Mouse (Mus musculus): ENCODE results near the gene Adam12.

The Adam12 gene

DNA sequence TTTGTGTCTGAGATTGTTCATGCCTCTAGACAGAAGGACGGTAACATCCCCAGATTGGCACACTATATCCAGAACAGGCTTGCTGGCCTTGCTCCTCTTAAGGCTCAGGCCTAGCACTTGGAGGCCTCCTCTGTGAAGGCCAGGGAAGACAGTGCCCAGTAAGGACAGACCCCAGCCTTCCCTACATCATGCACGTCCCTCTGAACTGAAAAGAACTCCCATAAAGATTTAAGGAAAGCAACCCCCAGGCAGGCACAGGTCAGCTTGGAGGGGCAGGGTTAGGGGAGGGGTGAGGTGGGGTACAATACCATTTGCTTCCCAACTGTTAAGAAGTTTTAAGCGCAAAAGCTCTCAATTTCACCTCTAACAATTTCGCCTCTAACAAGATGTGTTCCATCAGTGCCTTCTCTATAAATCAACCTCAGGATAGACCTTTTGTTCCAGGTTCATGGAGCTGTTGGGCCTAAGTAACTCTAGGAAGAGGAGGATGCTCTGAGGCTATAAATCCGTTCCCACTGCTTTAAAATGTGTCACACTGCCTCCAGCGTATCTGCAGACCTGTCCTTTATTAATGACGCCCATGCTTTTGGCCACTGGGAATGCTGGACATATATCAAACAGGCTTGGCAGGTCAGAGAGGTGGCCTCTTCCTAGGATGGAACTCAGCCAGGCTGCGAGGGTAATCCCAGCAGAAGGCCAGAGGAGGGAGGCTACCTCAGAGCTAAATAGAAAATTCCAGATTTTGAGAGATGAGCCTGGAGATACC is 150.5 kb downstream of the Adam12 start:
- DNase-seq (ENCODE audit: low spot score), result no peak

- no peak for DNase-seq (ENCODE audit: low spot score)
Observed at GRCm38 (mm10) chr7:134079980-134080725, 151.8 kb downstream of the Adam12 start.

GRCm38 (mm10) chr7:134077684-134078083 is 154.3 kb downstream of the Adam12 start:
- no peak for DNase-seq (ENCODE audit: low spot score)

- DNase-seq (ENCODE audit: low spot score), result no peak
Observed at GRCm38 (mm10) chr7:134073011-134073410, 158.9 kb downstream of the Adam12 start.

- DNase-seq (ENCODE audit: low spot score), result no peak
Observed at GRCm38 (mm10) chr7:134071153-134071885, 160.6 kb downstream of the Adam12 start.

- DNase-seq (ENCODE audit: low spot score), result no peak
Observed at GRCm38 (mm10) chr7:134062629-134063028, 169.3 kb downstream of the Adam12 start.

DNA sequence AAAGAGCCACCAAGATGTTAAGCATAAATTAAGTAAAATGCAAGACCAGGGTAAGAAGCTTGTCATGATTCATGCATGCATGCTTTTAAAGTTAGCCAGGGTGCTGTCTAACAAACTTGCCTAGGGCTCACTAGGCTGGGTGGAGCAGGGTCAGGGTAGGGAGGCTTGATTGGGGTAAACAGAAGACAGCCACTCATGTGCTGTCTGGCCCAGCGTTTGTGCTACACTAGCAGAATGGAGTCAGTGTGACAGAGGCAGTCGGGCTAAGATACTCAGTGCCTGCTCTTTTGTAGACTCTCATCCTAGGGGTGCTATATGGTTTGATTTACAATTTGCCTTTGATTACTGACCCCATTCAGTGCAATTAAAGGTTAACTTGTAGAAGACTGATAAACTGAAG is 179.5 kb downstream of the Adam12 start:
- no peak for DNase-seq (ENCODE audit: low spot score)

- DNase-seq (ENCODE audit: low spot score), result no peak
Observed at GRCm38 (mm10) chr7:134050371-134050770, 181.6 kb downstream of the Adam12 start.

DNA sequence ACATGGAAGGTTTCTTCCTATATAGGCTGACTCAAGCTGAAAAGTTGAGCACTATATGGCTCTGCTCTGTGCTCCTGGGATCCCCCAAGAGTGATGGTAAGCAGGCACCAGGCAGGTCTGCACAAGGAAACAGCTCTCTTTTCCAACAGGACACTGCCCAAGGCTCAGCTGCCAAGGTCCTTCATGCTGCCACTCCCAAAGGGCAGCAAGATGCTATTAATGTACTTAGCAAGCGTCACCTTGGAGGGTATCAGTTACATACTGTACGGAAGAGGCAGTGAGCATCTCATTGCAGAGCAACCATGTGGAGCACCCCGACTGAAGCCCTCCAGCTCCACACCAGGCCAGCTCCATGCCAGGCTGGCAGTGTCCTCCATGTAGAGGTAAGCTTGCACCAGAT is 185.6 kb downstream of the Adam12 start:
- DNase-seq (ENCODE audit: low spot score), result no peak

DNA sequence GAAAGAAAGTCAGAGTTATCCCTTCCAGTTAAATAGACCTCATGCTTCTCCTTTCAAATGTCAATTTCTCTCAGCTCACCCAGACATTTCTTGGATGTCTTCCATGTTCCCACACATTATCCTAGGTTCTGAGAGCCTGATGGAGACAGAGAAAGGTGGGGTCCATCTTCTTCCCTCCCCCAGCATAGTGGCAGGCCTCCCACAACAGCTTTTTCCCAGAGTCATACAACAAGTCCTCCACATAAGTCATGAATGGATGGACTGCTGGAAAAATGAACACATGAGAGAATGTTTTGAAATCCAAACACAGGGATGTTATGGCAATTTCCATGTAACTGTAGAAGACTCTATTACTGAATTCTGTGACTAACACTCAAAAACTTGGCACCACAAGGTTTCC is 188.4 kb downstream of the Adam12 start:
- no peak for DNase-seq (ENCODE audit: low spot score)

DNA sequence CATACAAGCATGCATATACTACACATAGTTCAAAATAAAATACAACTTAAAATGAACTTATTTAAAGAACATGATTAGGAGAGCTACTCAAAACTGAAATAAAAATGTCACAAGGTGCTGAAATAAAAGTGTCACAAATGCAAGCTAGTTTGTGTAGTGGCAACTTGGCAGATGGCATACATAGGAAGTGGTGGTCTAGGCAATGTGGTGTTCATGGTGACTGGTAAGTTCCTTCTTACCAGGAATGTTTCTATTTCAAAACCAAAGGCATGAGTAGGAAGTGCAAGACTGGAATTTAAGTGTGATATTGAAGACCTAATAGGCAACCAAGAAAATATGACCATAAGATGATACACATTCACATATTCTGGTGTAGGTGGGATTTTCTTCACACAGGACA is 189.3 kb downstream of the Adam12 start:
- DNase-seq (ENCODE audit: low spot score), result no peak

- no peak for DNase-seq (ENCODE audit: low spot score)
Observed at GRCm38 (mm10) chr7:134033939-134034338, 198.0 kb downstream of the Adam12 start.

- no peak for DNase-seq (ENCODE audit: low spot score)
Observed at GRCm38 (mm10) chr7:134032959-134033366, 199.0 kb downstream of the Adam12 start.

DNA sequence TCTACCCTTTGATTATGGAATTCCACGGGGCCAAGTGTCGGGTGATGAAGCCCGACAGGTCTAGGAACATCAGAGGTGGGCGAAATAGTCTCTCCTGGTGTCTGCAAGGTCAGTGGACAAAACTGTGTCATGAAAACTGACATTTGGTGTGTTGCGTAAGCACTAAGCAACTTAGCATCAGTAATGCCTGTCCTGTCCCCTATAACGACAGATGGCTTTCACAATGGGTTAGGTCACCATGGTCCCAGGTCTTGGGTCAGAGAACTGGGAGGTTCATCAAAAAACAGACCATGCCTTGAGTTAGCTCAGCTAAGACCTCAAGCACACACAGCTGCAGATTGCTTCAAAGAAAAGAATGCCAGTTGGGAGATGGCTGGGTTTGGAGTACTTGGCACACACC is 200.2 kb downstream of the Adam12 start:
- DNase-seq (ENCODE audit: low spot score), result no peak

GRCm38 (mm10) chr7:134031256-134031655 is 200.7 kb downstream of the Adam12 start:
- DNase-seq (ENCODE audit: low spot score), result no peak

GRCm38 (mm10) chr7:134028281-134028830 is 203.6 kb downstream of the Adam12 start:
- DNase-seq (ENCODE audit: low spot score), result no peak

DNA sequence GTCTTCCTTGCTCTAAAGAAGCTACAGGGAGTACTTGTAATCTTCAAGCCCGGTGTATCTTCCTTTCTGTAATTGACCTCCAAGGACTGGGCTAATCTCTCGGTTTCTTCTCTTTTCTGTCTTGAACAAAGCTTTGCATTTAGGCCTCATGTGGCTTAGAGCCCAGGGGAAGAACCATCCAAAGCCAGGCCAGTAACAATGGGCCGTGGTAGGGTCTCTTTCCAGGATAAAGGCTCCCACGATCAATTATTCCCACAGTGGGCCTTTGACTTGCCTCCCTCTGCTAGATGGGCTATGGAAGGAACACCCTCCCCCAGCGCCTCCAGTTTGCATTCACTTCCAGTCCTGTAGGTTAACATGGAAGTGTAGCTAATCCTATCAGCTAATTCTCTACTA is 204.9 kb downstream of the Adam12 start:
- DNase-seq (ENCODE audit: low spot score), result no peak

- DNase-seq (ENCODE audit: low spot score), result peak; percentile 43
Observed at GRCm38 (mm10) chr7:134026200-134027019, 205.5 kb downstream of the Adam12 start.

DNA sequence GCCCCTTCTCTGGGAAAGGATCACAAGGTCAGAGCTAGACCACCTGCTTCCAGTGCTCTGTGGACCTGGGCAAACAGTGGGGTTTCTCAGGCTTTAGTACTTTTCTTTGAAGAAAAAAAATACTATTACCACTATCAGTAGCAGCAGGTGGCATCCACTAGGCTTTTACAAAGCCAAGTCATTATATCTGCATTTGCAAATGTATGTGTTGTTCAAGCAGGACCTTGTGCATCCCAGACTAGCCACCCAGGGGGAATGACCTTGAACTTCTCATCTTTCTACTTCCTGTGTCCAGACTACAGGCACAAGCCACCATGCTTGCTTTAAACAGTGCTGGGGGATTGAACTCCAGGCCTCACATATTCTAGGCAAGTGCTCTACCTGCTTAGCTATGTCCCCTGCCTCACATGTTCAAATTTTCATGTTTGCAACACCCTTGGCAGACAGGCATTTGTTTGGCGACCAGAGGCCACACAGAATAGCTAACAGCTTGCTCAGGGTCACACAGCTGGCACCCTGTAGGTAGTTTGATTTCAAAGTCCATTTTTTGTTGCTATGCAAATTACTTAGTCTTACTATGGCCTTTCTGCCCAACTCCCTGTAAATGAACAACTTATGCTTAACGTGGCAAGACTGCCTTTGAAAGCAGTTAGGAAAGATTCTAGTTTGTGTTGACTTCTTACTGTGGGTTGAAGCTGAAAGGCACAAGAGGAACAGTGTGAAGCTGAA is 209.6 kb downstream of the Adam12 start:
- DNase-seq (ENCODE audit: low spot score), result no peak

- DNase-seq (ENCODE audit: low spot score), result no peak
Observed at GRCm38 (mm10) chr7:134015226-134015625, 216.7 kb downstream of the Adam12 start.

DNA sequence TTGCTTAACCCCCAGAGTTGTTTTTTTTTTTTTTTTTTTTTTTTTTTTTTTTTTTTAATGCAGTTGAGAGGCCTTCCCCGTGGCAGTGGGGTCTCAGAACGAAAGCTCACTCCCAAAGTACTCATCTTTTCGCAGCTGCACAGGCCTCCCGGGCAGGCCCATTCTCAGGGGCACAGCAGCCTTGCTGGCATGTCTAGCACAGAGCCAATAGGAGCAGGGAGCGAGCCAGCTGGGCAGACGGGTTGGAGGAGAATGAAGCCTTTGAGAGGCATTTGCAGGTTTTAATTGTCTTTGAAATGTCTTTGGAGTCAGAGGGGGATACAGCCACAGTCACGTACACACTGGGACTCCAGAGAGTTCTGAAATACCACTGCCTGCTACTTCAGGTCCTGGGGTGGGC is 217.2 kb downstream of the Adam12 start:
- no peak for DNase-seq (ENCODE audit: low spot score)
